In the genomic region with DNA sequence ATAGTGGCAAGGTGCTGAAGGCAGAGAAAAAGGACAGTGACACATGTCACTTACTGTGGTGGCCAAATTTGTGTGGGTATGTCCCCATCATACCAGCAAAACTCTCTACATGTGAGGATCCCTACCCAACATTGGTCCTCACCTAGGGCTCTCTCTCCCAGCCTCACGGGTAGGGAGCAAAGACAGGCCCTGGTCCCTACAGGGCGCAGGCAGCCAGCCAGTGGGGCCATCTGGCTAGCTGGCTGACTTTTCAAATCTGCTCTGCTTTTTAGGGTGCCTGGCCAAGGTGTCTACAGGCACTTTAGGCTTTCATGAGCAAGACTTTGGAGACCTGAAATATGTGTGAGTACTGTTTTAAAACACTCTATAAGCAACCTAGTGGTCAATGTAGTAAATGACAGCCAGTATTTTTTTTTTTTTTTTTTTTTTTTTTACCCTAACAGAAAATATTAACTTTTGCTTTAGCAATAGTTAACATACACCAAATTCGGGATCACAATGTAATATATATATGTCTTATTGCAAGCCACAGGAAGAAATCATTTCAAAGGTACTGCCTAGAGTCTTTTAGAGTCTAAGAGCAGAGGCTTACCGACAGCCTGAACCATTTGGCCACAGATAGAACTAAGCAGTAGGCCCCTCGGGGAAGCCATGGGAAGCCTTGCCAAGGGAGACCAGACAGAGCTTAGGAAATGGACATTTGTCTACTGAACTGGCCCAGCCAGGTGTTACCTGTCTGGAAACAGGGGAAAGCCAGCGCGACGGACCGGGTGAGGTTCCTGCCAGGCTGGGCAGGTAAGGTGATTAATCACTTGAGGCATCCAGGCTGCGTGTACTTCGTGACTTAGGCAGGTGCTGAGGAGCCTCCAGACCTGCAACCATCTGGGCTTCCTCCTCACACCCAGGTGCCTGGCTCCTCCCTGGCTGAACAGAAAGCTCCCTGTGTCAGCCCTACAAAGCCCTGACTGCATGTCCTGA, we compare ENCODE assay signal across 19 mouse cellular contexts. TPM values are rescaled to one million over a fixed set of nuclear protein-coding genes. Genes with fewer than 3 reads are reported as not detected.
DNase-seq lines count a peak whose midpoint lies in the region; ATAC-seq and TF ChIP-seq lines count a peak whose summit lies in the region.
"Had no signal": no experiment of that assay in that cellular context is flagged by ENCODE, and none has a peak within 500 bp of the region (broad histone marks: within the 10 kb centered on the region; RNA-seq: fewer than 3 reads in every experiment).

No protein-coding gene starts in this region.

- peaks cover 4% of the 10 kb centered on the region for H3K36me3 ChIP-seq in stomach, embryonic 14.5 days (ENCODE audit: control insufficient read depth, insufficient read depth, low read length)

- ATAC-seq in stomach, embryonic 14.5 days (ENCODE audit: insufficient number of reproducible peaks, insufficient read depth, low FRiP score, low read depth) = peak; percentile 72
- no peak for ATAC-seq in erythroblast, adult 5-6 weeks (replicated peaks; ENCODE audit: low FRiP score, poor library complexity, severe bottlenecking)
- ATAC-seq: forebrain, embryonic 13.5 days; midbrain, embryonic 13.5 days had no signal

- no peak overlapping the region for H3K4me2 ChIP-seq in stomach, embryonic 14.5 days (replicated peaks; ENCODE audit: low read depth, low read length)
- H3K4me2 ChIP-seq: embryonic facial prominence, embryonic 13.5 days; forebrain, embryonic 13.5 days; heart, embryonic 12.5 days; midbrain, embryonic 13.5 days had no signal

- TF ChIP-seq CTCF in layer of hippocampus, adult 2 months (conservative IDR thresholded peaks at IDR 0.05) = peak; percentile 58

- H3K9ac ChIP-seq in stomach, embryonic 14.5 days (replicated peaks; ENCODE audit: low read depth, low read length) = no peak overlapping the region
- H3K9ac ChIP-seq: embryonic facial prominence, embryonic 13.5 days; forebrain, embryonic 13.5 days; heart, embryonic 12.5 days; midbrain, embryonic 13.5 days had no signal

- H3K9me3 ChIP-seq in stomach, embryonic 14.5 days (ENCODE audit: control insufficient read depth, low read depth, low read length) = no peaks in the 10 kb centered on the region
- H3K9me3 ChIP-seq: embryonic facial prominence, embryonic 13.5 days; forebrain, embryonic 13.5 days; heart, embryonic 12.5 days; midbrain, embryonic 13.5 days had no signal

- no peak overlapping the region for H3K4me3 ChIP-seq in layer of hippocampus, adult 2 months
- H3K4me3 ChIP-seq in stomach, embryonic 14.5 days (ENCODE audit: low read depth, low read length) = no peak overlapping the region
- H3K4me3 ChIP-seq: embryonic facial prominence, embryonic 13.5 days; forebrain, embryonic 13.5 days; heart, embryonic 12.5 days; midbrain, embryonic 13.5 days had no signal

- DNase-seq in layer of hippocampus, adult 2 months (ENCODE audit: low spot score in 2 of 2) = no peak
- no peak for DNase-seq in layer of hippocampus, adult 9-11 months
- peak; percentile 77 for DNase-seq in cerebellum, adult 11 months
- peak; percentile 82 to 88 for DNase-seq in cerebellum, postnatal 10 days
- DNase-seq in left cerebral cortex, adult 11 months (ENCODE audit: low spot score) = no peak
- DNase-seq: adrenal gland, postnatal 36 days; kidney, adult 8-10 months; lung, postnatal 4 days; thymus, postnatal 25 days had no signal

- H3K27me3 ChIP-seq in stomach, embryonic 14.5 days (ENCODE audit: control insufficient read depth, insufficient read depth, low read length) = no peaks in the 10 kb centered on the region
- H3K27me3 ChIP-seq: embryonic facial prominence, embryonic 13.5 days; forebrain, embryonic 13.5 days; heart, embryonic 12.5 days; midbrain, embryonic 13.5 days had no signal

- no peak overlapping the region for H3K27ac ChIP-seq in layer of hippocampus, adult 2 months
- peak overlapping the region; percentile 44; the same call in 1 of the 2 replicates for H3K27ac ChIP-seq in stomach, embryonic 14.5 days (ENCODE audit: low read length)
- H3K27ac ChIP-seq: embryonic facial prominence, embryonic 13.5 days; forebrain, embryonic 13.5 days; midbrain, embryonic 13.5 days had no signal

- 51% methylated on average over 11 of the region's 11 CpGs for WGBS in stomach, embryonic 14.5 days

- H3K4me1 ChIP-seq in stomach, embryonic 14.5 days (ENCODE audit: control insufficient read depth, insufficient read depth, low read length) = no peaks in the 10 kb centered on the region
- H3K4me1 ChIP-seq: forebrain, embryonic 13.5 days; midbrain, embryonic 13.5 days had no signal

RNA-seq across cellular contexts. Expression of a gene that starts 11.4 kb away (rescaled TPM):
- 10 to 100 TPM; 32.1 to 35.4 TPM for total RNA-seq in layer of hippocampus, adult 2 months (2021)
- 26.9 and 28.1 TPM in 2 replicates for polyA plus RNA-seq in stomach, embryonic 14.5 days (2014; fragmentation: Nextera tagmentation; extraction: Ambion mirVana)
- 1.5 and 4.2 TPM in 2 replicates for total RNA-seq in erythroblast, adult 5-6 weeks (2015; ENCODE audit: low replicate concordance)
- total RNA-seq in erythroblast, adult 5-6 weeks (2017; ENCODE audit: low replicate concordance) = 4.6 and 8.2 TPM in 2 replicates

RNA-seq across cellular contexts. Expression of a gene that starts 49.8 kb away (rescaled TPM):
- not detected for total RNA-seq in layer of hippocampus, adult 2 months (2021)
- polyA plus RNA-seq in stomach, embryonic 14.5 days (2014; fragmentation: Nextera tagmentation; extraction: Ambion mirVana) = 0.08 and 0.12 TPM in 2 replicates
- total RNA-seq in erythroblast, adult 5-6 weeks (2015; ENCODE audit: low replicate concordance) = not detected in 2 replicates
- total RNA-seq in erythroblast, adult 5-6 weeks (2017; ENCODE audit: low replicate concordance) = not detected in 2 replicates
- total RNA-seq: adrenal gland, postnatal 36 days; gastrocnemius, adult 8-10 months; hematopoietic stem cell, adult 5-6 weeks had no signal
- polyA plus RNA-seq: embryonic facial prominence, embryonic 13.5 days; heart, embryonic 12.5 days; limb, embryonic 11.5 days; liver, embryonic 16.5 days had no signal

Comparison
In these comparisons a context has a peak if more than half of its experiments do, and no peak if none do; other contexts are left out.
1. DNase-seq: peak in cerebellum, adult 11 months (single experiment) and cerebellum, postnatal 10 days (2 of 2); none in layer of hippocampus, adult 2 months (0 of 2), layer of hippocampus, adult 9-11 months (single experiment) and left cerebral cortex, adult 11 months (single experiment).